ENCODE assay signal across 16 mouse cellular contexts in genomic region chr5:76231171-76231855, GRCm38 (mm10).
"Had no signal": no experiment of that assay in that cellular context is flagged by ENCODE, and none has a peak within 500 bp of the region (broad histone marks: within the 10 kb centered on the region; RNA-seq: fewer than 3 reads in every experiment).

No protein-coding gene starts in this region.

- H3K27me3 ChIP-seq: lung, embryonic 15.5 days; megakaryocyte, embryonic 14.5 days; midbrain, embryonic 13.5 days; midbrain, embryonic 15.5 days; neural tube, embryonic 12.5 days; stomach, embryonic 15.5 days had no signal

- H3K4me3 ChIP-seq: lung, embryonic 15.5 days; megakaryocyte, embryonic 14.5 days; midbrain, embryonic 13.5 days; midbrain, embryonic 15.5 days; neural tube, embryonic 12.5 days; stomach, embryonic 15.5 days had no signal

- H3K9me3 ChIP-seq: lung, embryonic 15.5 days; megakaryocyte, embryonic 14.5 days; midbrain, embryonic 13.5 days; midbrain, embryonic 15.5 days; neural tube, embryonic 12.5 days; stomach, embryonic 15.5 days had no signal

- H3K4me1 ChIP-seq: lung, embryonic 15.5 days; megakaryocyte, embryonic 14.5 days; midbrain, embryonic 13.5 days; midbrain, embryonic 15.5 days; neural tube, embryonic 12.5 days; stomach, embryonic 15.5 days had no signal

- DNase-seq: liver, postnatal 0 days; lung, adult 2 months; lung, postnatal 14 days; lung, postnatal 36 days; right cerebral cortex, postnatal 14 days; thymus, adult 18-20 months; thymus, postnatal 14 days; thymus, postnatal 4 days had no signal

- H3K27ac ChIP-seq: lung, embryonic 15.5 days; macrophage; midbrain, embryonic 13.5 days; midbrain, embryonic 15.5 days; neural tube, embryonic 12.5 days; stomach, embryonic 15.5 days; stomach, postnatal 0 days had no signal

- H3K9ac ChIP-seq: liver, postnatal 0 days; lung, embryonic 15.5 days; midbrain, embryonic 13.5 days; midbrain, embryonic 15.5 days; neural tube, embryonic 12.5 days; stomach, embryonic 15.5 days had no signal
